Mouse (Mus musculus) liver, embryonic 11.5 days (tissue): ENCODE results near the gene Psmd8. TPM values are rescaled to one million over a fixed set of nuclear protein-coding genes. Genes with fewer than 3 reads are reported as not detected.
"Not testable (repeated sequence)": the region's sequence is repeated elsewhere in the genome, so short reads cannot be mapped to it uniquely, and the experiment has no call there.

Source experiments
- ATAC-seq: fragments of 200-750 bp; cut with Nextera tagmentation; replicated peaks from 2 replicates; pipeline ENCODE4 v1.8.0; 2017; ENCODE audit warnings: moderate number of reproducible peaks, mild to moderate bottlenecking, moderate TSS enrichment, moderate library complexity; ENCODE audit not compliant: low FRiP score
- DNase-seq: peaks from one replicate; pipeline ENCODE4 v3.0.0-alpha.2; 2017; ENCODE audit warnings: low spot score
- H3K27ac ChIP-seq: fragments of 300-500 bp; sonication (generic); 2 replicates; pipeline ENCODE4 v1.5.1; 2014; ENCODE audit warnings: mild to moderate bottlenecking, low read depth, low read length, control low read depth
- H3K27me3 ChIP-seq: fragments of 300-500 bp; sonication (generic); replicated peaks from 2 replicates; pipeline ENCODE4 v1.6.1; 2014; ENCODE audit warnings: low read length, mixed read lengths; ENCODE audit not compliant: control insufficient read depth, insufficient read depth
- H3K36me3 ChIP-seq: fragments of 300-500 bp; sonication (generic); 2 replicates; pipeline ENCODE4 v1.6.1; 2014; ENCODE audit warnings: mild to moderate bottlenecking, low read length, moderate library complexity, mixed read lengths; ENCODE audit not compliant: control insufficient read depth, insufficient read depth
- H3K4me1 ChIP-seq: fragments of 300-500 bp; sonication (generic); replicated peaks from 2 replicates; pipeline ENCODE4 v1.6.1; 2014; ENCODE audit warnings: low read length, mixed read lengths; ENCODE audit not compliant: control insufficient read depth, insufficient read depth
- H3K4me2 ChIP-seq: fragments of 300-500 bp; sonication (generic); 2 replicates; pipeline ENCODE4 v1.6.1; 2014; ENCODE audit warnings: mild to moderate bottlenecking, control low read depth, moderate library complexity
- H3K4me3 ChIP-seq: fragments of 300-500 bp; sonication (generic); 2 replicates; pipeline ENCODE4 v1.5.1; 2014; ENCODE audit warnings: low read depth, low read length, control low read depth
- H3K9ac ChIP-seq: fragments of 300-500 bp; sonication (generic); 2 replicates; pipeline ENCODE4 v1.6.1; 2014; ENCODE audit warnings: low read depth, low read length, control low read depth
- H3K9me3 ChIP-seq: fragments of 300-500 bp; sonication (generic); 2 replicates; pipeline ENCODE4 v1.6.1; 2016; ENCODE audit warnings: low read length, inconsistent platforms, mixed read lengths; ENCODE audit not compliant: control insufficient read depth
- WGBS: fragments of 180-500 bp; shearing (Covaris S2); extraction: QIAGEN DNeasy Blood & Tissue Kit; methylation state at CpG from one replicate; pipeline ENCODE4 v1.1.7; 2014; 5-methylcytosine and 5-hydroxymethylcytosine counted together
- polyA plus RNA-seq: library from polyadenylated mRNA; unstranded; fragments of >200 nt; fragmentation: Nextera tagmentation; extraction: Ambion mirVana; gene quantifications from 2 replicates; pipeline ENCODE4 v1.2.1, GENCODE M21; 2014

Gene Psmd8
- polyA plus RNA-seq, 1 experiment from 2014 or later = 235 TPM

- Histone ChIP-seq H3K9me3 (no peaks in the 10 kb centered on the region), H3K4me3 (peak overlapping the region; percentile 37), H3K4me1 (peaks cover 10% of the 10 kb centered on the region), H3K4me2 (peak overlapping the region; percentile 67), H3K27ac (no peak overlapping the region), H3K9ac (no peak overlapping the region), H3K36me3 (no peaks in the 10 kb centered on the region), H3K27me3 (no peaks in the 10 kb centered on the region)
- 9% methylated on average over 26 of the region's 26 CpGs for WGBS
- ATAC-seq (no peak), DNase-seq (peak; percentile 44)
Measured at GRCm38 (mm10) chr7:29212199-29212765, 31.8 kb upstream of the Psmd8 start.

GRCm38 (mm10) chr7:29211415-29212198 is 31.1 kb upstream of the Psmd8 start:
- ATAC-seq (peak; percentile 86), DNase-seq (peak; percentile 85)
- WGBS = 3% methylated on average over 34 of the region's 34 CpGs
- Histone ChIP-seq H3K4me1 (peaks cover 10% of the 10 kb centered on the region), H3K27ac (no peak overlapping the region), H3K9me3 (no peaks in the 10 kb centered on the region), H3K36me3 (no peaks in the 10 kb centered on the region), H3K9ac (no peak overlapping the region), H3K4me3 (peak overlapping the region; percentile 37), H3K27me3 (no peaks in the 10 kb centered on the region), H3K4me2 (peak overlapping the region; percentile 67)

GRCm38 (mm10) chr7:29211013-29211412 is 30.5 kb upstream of the Psmd8 start:
- H3K9me3 ChIP-seq, H3K27me3 ChIP-seq, DNase-seq, H3K27ac ChIP-seq, H3K36me3 ChIP-seq, H3K9ac ChIP-seq: not testable (repeated sequence)
- peak; percentile 71 for ATAC-seq
- Histone ChIP-seq H3K4me2 (peak overlapping the region; percentile 67), H3K4me1 (peaks cover 10% of the 10 kb centered on the region), H3K4me3 (peak overlapping the region; percentile 37)
- WGBS = 14% methylated on average over 15 of the region's 15 CpGs

GRCm38 (mm10) chr7:29202577-29202976 is 22.1 kb upstream of the Psmd8 start:
- DNase-seq (no peak), ATAC-seq (no peak)
- no peaks in the 10 kb centered on the region for H3K36me3 ChIP-seq
- H3K9me3 ChIP-seq = no peaks in the 10 kb centered on the region
- no peak overlapping the region for H3K4me3 ChIP-seq
- H3K4me2 ChIP-seq = no peak overlapping the region
- no peaks in the 10 kb centered on the region for H3K4me1 ChIP-seq
- H3K27me3 ChIP-seq = no peaks in the 10 kb centered on the region
- H3K9ac ChIP-seq = no peak overlapping the region
- 76% methylated on average over 6 of the region's 6 CpGs for WGBS
- no peak overlapping the region for H3K27ac ChIP-seq

GRCm38 (mm10) chr7:29194230-29194629 is 13.7 kb upstream of the Psmd8 start:
- H3K36me3 ChIP-seq, H3K4me3 ChIP-seq, DNase-seq, H3K27ac ChIP-seq, H3K9ac ChIP-seq, ATAC-seq, H3K4me2 ChIP-seq, H3K27me3 ChIP-seq, H3K4me1 ChIP-seq, H3K9me3 ChIP-seq: not testable (repeated sequence)
- 89% methylated on average over 1 of the region's 1 CpGs for WGBS

GRCm38 (mm10) chr7:29181323-29181722 is 822 bp upstream of the Psmd8 start:
- H3K27ac ChIP-seq, H3K27me3 ChIP-seq, H3K36me3 ChIP-seq, DNase-seq, ATAC-seq, H3K9ac ChIP-seq, H3K4me3 ChIP-seq, H3K4me2 ChIP-seq, H3K9me3 ChIP-seq: not testable (repeated sequence)
- 87% methylated on average over 4 of the region's 4 CpGs for WGBS
- peaks cover 11% of the 10 kb centered on the region for H3K4me1 ChIP-seq

- WGBS = 41% methylated on average over 5 of the region's 5 CpGs
Measured at GRCm38 (mm10) chr7:29180854-29181236, 344 bp upstream of the Psmd8 start.

GRCm38 (mm10) chr7:29179323-29179722 is 1.2 kb downstream of the Psmd8 start:
- no peaks in the 10 kb centered on the region for H3K27me3 ChIP-seq
- peak overlapping the region; percentile 86 for H3K9ac ChIP-seq
- peak overlapping the region; percentile 58; the same call in 1 of the 2 replicates for H3K27ac ChIP-seq
- peaks cover 17% of the 10 kb centered on the region for H3K36me3 ChIP-seq
- 30% methylated on average over 7 of the region's 7 CpGs for WGBS
- peak overlapping the region; percentile 95 for H3K4me2 ChIP-seq
- DNase-seq (no peak), ATAC-seq (no peak)
- peak overlapping the region; percentile 92 for H3K4me3 ChIP-seq
- no peaks in the 10 kb centered on the region for H3K9me3 ChIP-seq
- H3K4me1 ChIP-seq = peaks cover 11% of the 10 kb centered on the region

More at GRCm38 (mm10) chr7:29180854-29181236, 344 bp upstream of the Psmd8 start:
- Histone ChIP-seq H3K36me3 (peaks cover 5% of the 10 kb centered on the region; the same call in 1 of the 2 replicates), H3K27ac (no peak overlapping the region), H3K4me3 (peak overlapping the region; percentile 92), H3K9me3 (no peaks in the 10 kb centered on the region), H3K4me2 (peak overlapping the region; percentile 95), H3K9ac (no peak overlapping the region), H3K4me1 (peaks cover 11% of the 10 kb centered on the region), H3K27me3 (no peaks in the 10 kb centered on the region)
- no peak for DNase-seq
- no peak for ATAC-seq

- no peak overlapping the region for H3K4me3 ChIP-seq
- ATAC-seq (no peak), DNase-seq (no peak)
- peaks cover 24% of the 10 kb centered on the region for H3K36me3 ChIP-seq
- no peak overlapping the region for H3K27ac ChIP-seq
- H3K4me2 ChIP-seq = peak overlapping the region; percentile 95; the same call in 1 of the 2 replicates
- peaks cover 8% of the 10 kb centered on the region for H3K27me3 ChIP-seq
- H3K9ac ChIP-seq = no peak overlapping the region
- peaks cover 11% of the 10 kb centered on the region for H3K4me1 ChIP-seq
- no peaks in the 10 kb centered on the region for H3K9me3 ChIP-seq
- 88% methylated on average over 4 of the region's 4 CpGs for WGBS
Measured at GRCm38 (mm10) chr7:29178106-29178505, 2.4 kb downstream of the Psmd8 start.
